Mouse (Mus musculus): Measurements from ENCODE around the gene Sept5. TPM values are rescaled to one million over a fixed set of nuclear protein-coding genes. Genes with fewer than 3 reads are reported as not detected.

Gene Sept5
- polyA plus RNA-seq, 1 experiment from 2014 or later: 105 TPM

Other genes starting within 250 kb of the Sept5 start
- gene Txnrd2, start 203.6 kb downstream of the Sept5 start, polyA plus RNA-seq (2016; fragmentation: Nextera tagmentation; extraction: Ambion mirVana): 20.2 and 20.3 TPM in 2 replicates
- 58.4 and 60.3 TPM in 2 replicates for gene Comt, start 203.1 kb downstream of the Sept5 start, polyA plus RNA-seq (2016; fragmentation: Nextera tagmentation; extraction: Ambion mirVana)
- gene Gnb1l, start 131.2 kb downstream of the Sept5 start, polyA plus RNA-seq (2016; fragmentation: Nextera tagmentation; extraction: Ambion mirVana): 11.5 and 12.4 TPM in 2 replicates
- 2.3 and 2.9 TPM in 2 replicates for gene Rtl10, start 131.1 kb downstream of the Sept5 start, polyA plus RNA-seq (2016; fragmentation: Nextera tagmentation; extraction: Ambion mirVana)
- 15.4 and 15.5 TPM in 2 replicates for gene Tbx1, start 39.3 kb downstream of the Sept5 start, polyA plus RNA-seq (2016; fragmentation: Nextera tagmentation; extraction: Ambion mirVana)
- 10.1 and 11.1 TPM in 2 replicates for gene Gp1bb, start 7.6 kb downstream of the Sept5 start, polyA plus RNA-seq (2016; fragmentation: Nextera tagmentation; extraction: Ambion mirVana)
- 12.6 and 13.5 TPM in 2 replicates for gene Gm49601, start 3.5 kb downstream of the Sept5 start, polyA plus RNA-seq (2016; fragmentation: Nextera tagmentation; extraction: Ambion mirVana)
- gene Cldn5, start 146.9 kb upstream of the Sept5 start, polyA plus RNA-seq (2016; fragmentation: Nextera tagmentation; extraction: Ambion mirVana): 30.0 and 35.1 TPM in 2 replicates
- gene Ufd1, start 181.8 kb upstream of the Sept5 start, polyA plus RNA-seq (2016; fragmentation: Nextera tagmentation; extraction: Ambion mirVana): 96.5 and 115 TPM in 2 replicates
- 27.3 and 28.1 TPM in 2 replicates for gene Cdc45, start 182.0 kb upstream of the Sept5 start, polyA plus RNA-seq (2016; fragmentation: Nextera tagmentation; extraction: Ambion mirVana)
- gene 2510002D24Rik, start 206.6 kb upstream of the Sept5 start, polyA plus RNA-seq (2016; fragmentation: Nextera tagmentation; extraction: Ambion mirVana): 28.4 and 32.7 TPM in 2 replicates
- not detected in 2 replicates for gene Gm28539, start 206.6 kb upstream of the Sept5 start, polyA plus RNA-seq (2016; fragmentation: Nextera tagmentation; extraction: Ambion mirVana)
- 70.3 and 76.8 TPM in 2 replicates for gene Mrpl40, start 246.9 kb upstream of the Sept5 start, polyA plus RNA-seq (2016; fragmentation: Nextera tagmentation; extraction: Ambion mirVana)
- 23.3 and 24.2 TPM in 2 replicates for gene Hira, start 247.1 kb upstream of the Sept5 start, polyA plus RNA-seq (2016; fragmentation: Nextera tagmentation; extraction: Ambion mirVana)